Mouse (Mus musculus): ENCODE measurements around the gene Map1lc3b. TPM values are rescaled to one million over a fixed set of nuclear protein-coding genes. Genes with fewer than 3 reads are reported as not detected.

Gene Map1lc3b
- polyA plus RNA-seq, 1 experiment: 113 TPM

GRCm38 (mm10) chr8:121575661-121576060, 14.5 kb upstream of the Map1lc3b start:
- H3K4me3 ChIP-seq (replicated peaks; ENCODE audit: control insufficient read depth, low read depth, low read length): no peak overlapping the region
- no peak overlapping the region for H3K27ac ChIP-seq (ENCODE audit: control insufficient read depth, insufficient read depth, low read depth, low read length, poor library complexity)
- no peak for TF ChIP-seq CTCF (IDR thresholded peaks at IDR 0.05; ENCODE audit: control insufficient read depth, insufficient read depth, low read length)
- TF ChIP-seq POLR2A (IDR thresholded peaks at IDR 0.05; ENCODE audit: borderline replicate concordance, control insufficient read depth, low read depth, low read length): no peak
- peaks cover 5% of the 10 kb centered on the region for H3K4me1 ChIP-seq (ENCODE audit: control insufficient read depth, insufficient read depth, low read length)
- WGBS: 65% methylated on average over 3 of the region's 3 CpGs

- peak overlapping the region; percentile 87 for H3K4me3 ChIP-seq (replicated peaks; ENCODE audit: control insufficient read depth, low read depth, low read length)
- WGBS: 1% methylated on average over 44 of the region's 44 CpGs
- peaks cover 5% of the 10 kb centered on the region for H3K4me1 ChIP-seq (ENCODE audit: control insufficient read depth, insufficient read depth, low read length)
- TF ChIP-seq CTCF (IDR thresholded peaks at IDR 0.05; ENCODE audit: control insufficient read depth, insufficient read depth, low read length): no peak
- no peak for TF ChIP-seq POLR2A (IDR thresholded peaks at IDR 0.05; ENCODE audit: borderline replicate concordance, control insufficient read depth, low read depth, low read length)
- peak overlapping the region; percentile 77 for H3K27ac ChIP-seq (ENCODE audit: control insufficient read depth, insufficient read depth, low read depth, low read length, poor library complexity)
Measured at GRCm38 (mm10) chr8:121577751-121578675, 12.1 kb upstream of the Map1lc3b start.

- H3K27ac ChIP-seq (ENCODE audit: control insufficient read depth, insufficient read depth, low read depth, low read length, poor library complexity): peak within 1 kb of the TSS; percentile 93
- no peak for TF ChIP-seq CTCF (IDR thresholded peaks at IDR 0.05; ENCODE audit: control insufficient read depth, insufficient read depth, low read length)
- peak; percentile 59; the same call in 1 of the 2 replicates for TF ChIP-seq POLR2A (IDR thresholded peaks at IDR 0.05; ENCODE audit: borderline replicate concordance, control insufficient read depth, low read depth, low read length)
- peak within 1 kb of the TSS; percentile 87 for H3K4me3 ChIP-seq (replicated peaks; ENCODE audit: control insufficient read depth, low read depth, low read length)
- peaks cover 3% of the 10 kb centered on the region; the same call in 1 of the 2 replicates for H3K4me1 ChIP-seq (ENCODE audit: control insufficient read depth, insufficient read depth, low read length)
- 2% methylated on average over 62 of the region's 63 CpGs for WGBS
Measured at GRCm38 (mm10) chr8:121578676-121579451, 11.3 kb upstream of the Map1lc3b start, which contains the start of gene Fbxo31. Gene Fbxo31, minus strand, starts transcription at chr8:121578806.

- TF ChIP-seq POLR2A (IDR thresholded peaks at IDR 0.05; ENCODE audit: borderline replicate concordance, control insufficient read depth, low read depth, low read length) (no peak), CTCF (IDR thresholded peaks at IDR 0.05; ENCODE audit: control insufficient read depth, insufficient read depth, low read length) (no peak)
- Histone ChIP-seq H3K4me1 (ENCODE audit: control insufficient read depth, insufficient read depth, low read length) (peaks cover 3% of the 10 kb centered on the region; the same call in 1 of the 2 replicates), H3K4me3 (replicated peaks; ENCODE audit: control insufficient read depth, low read depth, low read length) (no peak overlapping the region), H3K27ac (ENCODE audit: control insufficient read depth, insufficient read depth, low read depth, low read length, poor library complexity) (peak overlapping the region; percentile 93)
- WGBS: 26% methylated on average over 9 of the region's 9 CpGs
Measured at GRCm38 (mm10) chr8:121580465-121580864, 9.7 kb upstream of the Map1lc3b start.

GRCm38 (mm10) chr8:121583653-121584052, 6.5 kb upstream of the Map1lc3b start:
- WGBS: 57% methylated on average over 8 of the region's 8 CpGs
- H3K27ac ChIP-seq (ENCODE audit: control insufficient read depth, insufficient read depth, low read depth, low read length, poor library complexity): no peak overlapping the region
- TF ChIP-seq POLR2A (IDR thresholded peaks at IDR 0.05; ENCODE audit: borderline replicate concordance, control insufficient read depth, low read depth, low read length): no peak
- H3K4me1 ChIP-seq (ENCODE audit: control insufficient read depth, insufficient read depth, low read length): no peaks in the 10 kb centered on the region; the same call in 1 of the 2 replicates
- H3K4me3 ChIP-seq (replicated peaks; ENCODE audit: control insufficient read depth, low read depth, low read length): no peak overlapping the region

GRCm38 (mm10) chr8:121584730-121585129, 5.4 kb upstream of the Map1lc3b start:
- no peaks in the 10 kb centered on the region; the same call in 1 of the 2 replicates for H3K4me1 ChIP-seq (ENCODE audit: control insufficient read depth, insufficient read depth, low read length)

GRCm38 (mm10) chr8:121585159-121585825, 4.9 kb upstream of the Map1lc3b start:
- under 1% methylated on average over 47 of the region's 47 CpGs for WGBS

More at GRCm38 (mm10) chr8:121584730-121585129, 5.4 kb upstream of the Map1lc3b start:
- Histone ChIP-seq H3K4me3 (replicated peaks; ENCODE audit: control insufficient read depth, low read depth, low read length) (peak overlapping the region; percentile 44), H3K27ac (ENCODE audit: control insufficient read depth, insufficient read depth, low read depth, low read length, poor library complexity) (peak overlapping the region; percentile 92)
- TF ChIP-seq POLR2A (IDR thresholded peaks at IDR 0.05; ENCODE audit: borderline replicate concordance, control insufficient read depth, low read depth, low read length) (no peak), CTCF (IDR thresholded peaks at IDR 0.05; ENCODE audit: control insufficient read depth, insufficient read depth, low read length) (no peak)
- WGBS: 27% methylated on average over 13 of the region's 13 CpGs

More at GRCm38 (mm10) chr8:121585159-121585825, 4.9 kb upstream of the Map1lc3b start:
- Histone ChIP-seq H3K4me3 (replicated peaks; ENCODE audit: control insufficient read depth, low read depth, low read length) (peak overlapping the region; percentile 79), H3K27ac (ENCODE audit: control insufficient read depth, insufficient read depth, low read depth, low read length, poor library complexity) (peak overlapping the region; percentile 92), H3K4me1 (ENCODE audit: control insufficient read depth, insufficient read depth, low read length) (no peaks in the 10 kb centered on the region; the same call in 1 of the 2 replicates)
- TF ChIP-seq POLR2A (IDR thresholded peaks at IDR 0.05; ENCODE audit: borderline replicate concordance, control insufficient read depth, low read depth, low read length) (peak; percentile 96), CTCF (IDR thresholded peaks at IDR 0.05; ENCODE audit: control insufficient read depth, insufficient read depth, low read length) (no peak)

Measured in bone marrow, adult 2 months (tissue).